In genomic region chr4:59282699-59283487, GRCm38 (mm10) we compare ENCODE assay signal across 12 mouse cellular contexts.
A peak's percentile ranks its signal among the peaks of the same experiment; 100 is the strongest.
DNase-seq lines count a peak whose midpoint lies in the region; ATAC-seq and TF ChIP-seq lines count a peak whose summit lies in the region.
"Had no signal": no experiment of that assay in that cellular context is flagged by ENCODE, and none has a peak within 500 bp of the region (broad histone marks: within the 10 kb centered on the region; RNA-seq: fewer than 3 reads in every experiment).

No protein-coding gene starts in this region.

- peak; percentile 33 to 36 for DNase-seq in cerebellum, postnatal 10 days
- no peak for DNase-seq in cerebellum, adult 11 months
- peak; percentile 32 to 58 for DNase-seq in lung, adult 18-20 months
- no peak for DNase-seq in lung, adult 2 months
- no peak for DNase-seq in liver, embryonic 11.5 days (ENCODE audit: low spot score)
- no peak for DNase-seq in layer of hippocampus, postnatal 10 days (ENCODE audit: low spot score in 2 of 2)
- DNase-seq: layer of hippocampus, postnatal 36 days had no signal

- H3K36me3 ChIP-seq in liver, embryonic 11.5 days (ENCODE audit: control insufficient read depth, insufficient read depth, low read length) = no peaks in the 10 kb centered on the region
- H3K36me3 ChIP-seq: kidney, embryonic 15.5 days; neural tube, embryonic 15.5 days had no signal

- no peak overlapping the region for H3K27ac ChIP-seq in liver, embryonic 11.5 days (ENCODE audit: low read depth, low read length)
- H3K27ac ChIP-seq: kidney, embryonic 15.5 days; neural tube, embryonic 15.5 days had no signal

- TF ChIP-seq CTCF in lung, adult 2 months (IDR thresholded peaks at IDR 0.05; ENCODE audit: insufficient read depth, low read length) = no peak

- H3K9ac ChIP-seq in liver, embryonic 11.5 days (ENCODE audit: low read depth, low read length) = no peak overlapping the region; the same call in 1 of the 2 replicates
- H3K9ac ChIP-seq: kidney, embryonic 15.5 days; neural tube, embryonic 15.5 days had no signal

- peak; percentile 50; the same call in 1 of the 2 replicates for ATAC-seq in liver, embryonic 11.5 days (replicated peaks; ENCODE audit: low FRiP score)
- ATAC-seq in megakaryocyte-erythroid progenitor cell, adult 5-6 weeks (replicated peaks; ENCODE audit: low FRiP score, low TSS enrichment, poor library complexity, severe bottlenecking) = peak; percentile 49
- no peak for ATAC-seq in frontal cortex, adult (ENCODE audit: low TSS enrichment)
- ATAC-seq: forebrain, embryonic 16.5 days had no signal

- WGBS in lung, adult 2 months = 40% methylated on average over 8 of the region's 8 CpGs
- 30% methylated on average over 8 of the region's 8 CpGs for WGBS in liver, embryonic 11.5 days

- no peaks in the 10 kb centered on the region for H3K9me3 ChIP-seq in liver, embryonic 11.5 days (ENCODE audit: control insufficient read depth, low read length)
- H3K9me3 ChIP-seq: kidney, embryonic 15.5 days; neural tube, embryonic 15.5 days had no signal

- no peak for TF ChIP-seq POLR2A in lung, adult 2 months (IDR thresholded peaks at IDR 0.05; ENCODE audit: borderline replicate concordance, extremely low read depth, low read depth, low read length)

- no peak overlapping the region for H3K4me2 ChIP-seq in liver, embryonic 11.5 days
- H3K4me2 ChIP-seq: kidney, embryonic 15.5 days; neural tube, embryonic 15.5 days had no signal

- peaks cover 9% of the 10 kb centered on the region for H3K4me1 ChIP-seq in lung, adult 2 months (ENCODE audit: control insufficient read depth, insufficient read depth, low read length)
- peaks cover 41% of the 10 kb centered on the region for H3K4me1 ChIP-seq in liver, embryonic 11.5 days (replicated peaks; ENCODE audit: control insufficient read depth, insufficient read depth, low read length)
- H3K4me1 ChIP-seq: kidney, embryonic 15.5 days; neural tube, embryonic 15.5 days had no signal

- H3K27me3 ChIP-seq in liver, embryonic 11.5 days (replicated peaks; ENCODE audit: control insufficient read depth, insufficient read depth, low read length) = no peaks in the 10 kb centered on the region
- H3K27me3 ChIP-seq: kidney, embryonic 15.5 days; neural tube, embryonic 15.5 days had no signal

- H3K4me3 ChIP-seq in lung, adult 2 months (replicated peaks; ENCODE audit: extremely low read depth, low read depth, low read length) = no peak overlapping the region
- H3K4me3 ChIP-seq in liver, embryonic 11.5 days (ENCODE audit: low read depth, low read length) = no peak overlapping the region
- H3K4me3 ChIP-seq: kidney, embryonic 15.5 days; neural tube, embryonic 15.5 days had no signal

Comparison
In these comparisons a context has a peak if more than half of its experiments do, and no peak if none do; other contexts are left out.
1. DNase-seq: peak in cerebellum, postnatal 10 days (2 of 2) and lung, adult 18-20 months (2 of 2); none in cerebellum, adult 11 months (single experiment), lung, adult 2 months (single experiment), liver, embryonic 11.5 days (single experiment) and layer of hippocampus, postnatal 10 days (0 of 2).